Mouse (Mus musculus): ENCODE data around the gene Myrfl. TPM values are rescaled to one million over a fixed set of nuclear protein-coding genes. Genes with fewer than 3 reads are reported as not detected.
A peak's percentile ranks its signal among the peaks of the same experiment; 100 is the strongest.

Myrfl gene
- total RNA-seq (2021) = not detected in 2 replicates
- long read RNA-seq, experiment 1 = 0 reads
- long read RNA-seq, experiment 2, partial matches to known transcripts = 1 of 1 reads
- long read RNA-seq, experiment 2, other reads (novel, unspliced or antisense) = 0 of 1 reads

GRCm38 (mm10) chr10:116896336-116897177, at the start of gene Myrfl:
Gene Myrfl, minus strand, starts transcription at chr10:116896919.
- no peak for DNase-seq

DNA sequence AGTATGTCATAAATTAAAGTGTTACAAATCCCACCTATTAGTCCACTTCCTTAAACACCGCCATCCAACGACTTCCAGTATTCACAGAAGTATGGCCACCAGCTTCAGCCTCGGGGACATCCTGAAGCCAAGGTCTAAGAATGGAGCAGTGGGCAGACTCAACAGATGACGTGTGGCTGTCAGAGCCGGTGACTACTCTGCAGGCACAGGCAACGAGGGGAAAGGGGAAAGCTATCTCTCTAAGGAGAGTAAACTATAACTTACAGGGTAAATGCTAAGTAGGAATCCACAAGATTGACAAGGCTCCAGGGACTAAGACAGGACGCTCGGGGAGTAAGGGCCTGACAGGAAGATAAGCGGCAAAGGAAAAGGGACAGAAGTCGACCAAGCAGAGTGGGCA, 48.2 kb upstream of the Myrfl start:
- DNase-seq = peak; percentile 42

- no peak for DNase-seq
Measured at GRCm38 (mm10) chr10:116944144-116944543, 47.4 kb upstream of the Myrfl start.

GRCm38 (mm10) chr10:116943025-116943424, 46.3 kb upstream of the Myrfl start:
- peak; percentile 47 for DNase-seq

DNA sequence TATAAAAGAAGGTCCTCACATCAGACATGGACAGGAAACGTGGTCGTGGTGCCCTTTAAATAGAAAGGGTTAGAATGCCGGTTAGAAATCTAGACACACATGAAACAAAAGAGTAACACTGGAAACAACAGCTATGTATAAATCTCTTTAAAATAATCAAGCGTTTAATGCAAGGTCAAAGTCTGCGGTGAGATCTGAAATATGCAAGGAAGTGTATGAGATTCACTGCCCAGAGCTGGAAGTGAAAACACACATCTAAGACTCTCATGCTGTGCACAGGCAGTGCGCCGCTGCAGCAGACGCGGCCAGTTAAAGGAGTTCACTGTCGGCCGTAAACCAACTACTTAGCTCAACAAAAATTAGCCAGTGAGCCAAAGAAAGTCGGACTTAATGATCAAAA, 38.3 kb upstream of the Myrfl start:
- DNase-seq = no peak

DNA sequence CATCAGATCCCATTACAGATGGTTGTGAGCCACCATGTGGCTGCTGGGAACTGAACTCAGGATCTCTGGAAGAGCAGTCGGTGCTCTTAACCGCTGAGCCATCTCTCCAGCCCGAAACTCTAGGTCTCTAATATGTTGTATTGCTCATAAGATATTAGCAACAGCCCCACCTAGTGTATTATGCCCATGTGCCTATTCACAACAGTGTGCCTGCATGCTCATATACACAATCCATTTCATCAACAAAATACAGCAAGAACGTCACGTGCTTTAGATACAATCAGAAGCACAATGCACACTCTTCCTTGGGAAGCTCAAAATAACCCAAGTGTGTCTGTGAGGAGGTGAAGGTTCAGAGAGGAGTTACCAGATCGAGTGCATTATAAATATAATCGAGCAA, 37.1 kb upstream of the Myrfl start:
- DNase-seq = no peak

DNA sequence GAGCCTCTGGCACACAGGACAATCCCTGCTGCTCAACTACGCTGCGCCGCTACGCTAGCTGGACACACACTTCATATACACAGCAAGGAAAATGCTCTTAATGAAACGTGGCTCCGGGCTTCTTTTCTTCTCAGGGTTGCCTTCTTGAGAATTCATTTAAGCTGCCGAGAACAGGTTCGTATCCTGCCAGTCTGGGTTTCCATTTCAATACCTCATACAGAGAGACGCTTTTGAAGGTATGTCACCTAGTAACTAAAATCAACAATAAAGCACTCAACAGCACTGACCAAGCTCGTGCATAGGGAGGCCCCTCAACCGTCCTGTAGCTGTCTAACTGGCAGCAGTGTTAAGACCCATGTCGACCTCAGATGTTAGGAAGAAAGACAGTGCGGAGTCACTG, 35.7 kb upstream of the Myrfl start:
- no peak for DNase-seq

GRCm38 (mm10) chr10:116931497-116932179, 34.9 kb upstream of the Myrfl start:
- no peak for DNase-seq

DNA sequence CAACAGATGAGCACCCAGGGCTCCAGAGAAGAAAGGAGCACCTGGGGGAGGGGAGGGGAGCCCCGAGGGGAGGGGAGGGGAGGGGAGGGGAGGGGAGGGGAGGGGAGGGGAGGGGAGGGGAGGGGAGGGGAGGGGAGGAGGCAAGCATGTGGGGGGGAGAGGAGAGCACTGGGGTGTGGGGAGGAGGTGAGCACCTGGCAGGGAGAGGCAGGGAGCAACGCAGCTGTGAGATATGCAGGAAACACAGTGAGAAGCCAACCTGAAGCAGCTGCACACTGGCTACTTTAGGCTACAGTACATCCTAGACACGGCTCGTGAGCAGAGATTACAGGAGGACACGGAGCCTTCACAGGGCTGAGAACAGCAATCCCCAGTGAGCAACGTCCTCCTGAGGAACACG, 34.2 kb upstream of the Myrfl start:
- DNase-seq = no peak

DNA sequence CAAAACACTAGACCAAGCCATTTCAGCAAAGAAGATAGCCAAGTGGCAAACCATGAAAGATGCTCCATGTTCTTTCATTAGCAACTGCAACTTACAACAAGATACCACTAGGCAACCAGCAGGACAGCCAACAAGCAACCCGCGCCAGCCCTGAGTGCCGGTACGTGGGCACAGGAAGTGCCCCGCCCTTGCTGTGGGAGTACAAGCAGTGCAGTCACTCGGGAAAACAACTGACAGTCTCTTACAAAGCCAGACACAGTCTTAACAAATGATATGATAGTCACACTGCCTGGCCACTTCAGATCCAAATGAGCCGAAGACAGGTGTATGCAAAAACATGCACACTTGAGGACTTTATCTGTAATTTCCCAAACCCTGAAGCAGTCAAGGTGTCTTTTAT, 33.8 kb upstream of the Myrfl start:
- DNase-seq = peak; percentile 39

DNA sequence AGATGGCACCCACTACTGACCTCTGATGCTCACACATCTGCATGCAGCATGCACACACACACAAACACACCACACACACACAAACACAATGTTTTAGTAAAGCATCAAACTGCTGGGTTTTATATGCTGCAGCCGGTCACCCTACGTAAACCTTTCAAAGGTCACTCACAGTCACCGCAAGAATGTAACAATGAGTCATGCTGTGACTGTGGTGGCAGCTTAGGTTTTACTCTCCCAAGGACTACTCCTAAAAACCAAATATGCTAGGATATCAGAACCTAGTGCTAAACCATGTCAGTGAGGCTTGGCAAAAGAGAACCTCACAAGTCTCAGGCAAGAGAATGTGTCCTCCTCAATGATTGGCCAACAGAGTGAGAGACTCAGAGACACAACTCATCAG, 32.1 kb upstream of the Myrfl start:
- DNase-seq = no peak

DNA sequence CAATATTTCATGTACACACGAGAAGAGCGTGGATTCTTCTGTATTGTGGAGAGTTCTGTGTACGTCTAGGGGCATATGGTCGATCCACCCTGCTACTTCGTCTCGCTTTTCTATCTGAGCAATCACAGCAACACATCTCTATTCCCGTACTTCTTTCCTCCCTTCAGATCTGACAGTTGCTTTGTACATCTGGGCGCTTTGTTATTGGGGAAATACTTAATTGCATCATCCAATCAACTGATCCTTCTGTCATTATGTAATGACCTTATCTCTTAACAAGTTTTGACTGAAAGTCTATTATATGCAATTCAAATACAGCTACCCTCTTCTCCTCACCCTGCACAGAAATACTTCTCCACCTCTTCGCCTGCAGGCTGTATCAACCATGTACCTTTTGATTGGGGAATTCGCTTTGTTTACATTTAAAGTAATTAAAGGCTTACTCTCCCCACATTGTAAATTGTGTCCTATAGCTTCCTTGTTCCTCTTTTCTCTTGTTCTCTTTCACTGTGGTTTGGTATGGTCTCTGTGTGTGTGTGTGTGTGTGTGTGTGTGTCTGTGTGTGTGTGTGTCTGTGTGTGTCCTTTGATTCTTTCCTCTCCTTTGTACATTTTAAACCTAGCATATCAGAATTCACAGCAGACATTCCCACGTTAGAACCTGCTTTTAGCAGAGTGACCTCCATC, 29.9 kb upstream of the Myrfl start:
- DNase-seq = no peak

DNA sequence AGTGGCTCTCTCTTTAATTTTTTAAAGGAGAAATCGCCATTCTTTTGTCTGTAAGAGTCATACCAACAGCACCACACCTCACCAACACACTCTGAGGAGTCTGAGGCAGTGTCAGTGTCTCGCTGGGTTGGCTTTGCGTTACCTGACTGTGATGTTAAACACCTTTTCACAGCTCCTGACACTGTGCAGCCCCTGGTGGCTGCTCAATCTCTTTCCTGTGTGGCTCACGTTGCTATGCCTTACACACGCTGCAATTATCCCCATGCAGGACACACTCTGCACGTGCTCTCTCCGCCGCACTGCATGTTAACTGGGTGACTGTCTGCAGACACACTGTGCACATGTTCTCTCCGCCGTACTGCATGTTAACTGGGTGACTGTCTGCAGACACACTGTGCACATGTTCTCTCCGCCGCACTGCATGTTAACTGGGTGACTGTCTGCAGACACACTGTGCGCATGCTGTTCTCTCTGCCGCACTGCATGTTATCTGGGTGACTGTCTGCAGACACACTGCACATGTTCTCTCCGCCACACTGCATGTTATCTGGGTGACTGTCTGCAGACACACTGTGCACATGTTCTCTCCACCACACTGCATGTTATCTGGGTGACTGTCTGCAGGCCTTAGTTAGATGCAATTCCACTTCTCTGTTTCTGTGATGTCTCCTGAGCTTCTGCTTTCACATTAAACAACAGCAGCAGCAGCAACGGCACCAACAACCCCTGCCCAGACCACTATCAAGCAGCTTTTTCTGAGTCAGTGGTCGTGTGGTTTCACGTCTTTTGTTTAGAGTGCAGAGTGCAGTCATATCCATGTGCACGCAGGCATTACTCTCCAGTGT, 27.2 kb upstream of the Myrfl start:
- no peak for DNase-seq

GRCm38 (mm10) chr10:116922161-116922560, 25.4 kb upstream of the Myrfl start:
- DNase-seq = no peak

DNA sequence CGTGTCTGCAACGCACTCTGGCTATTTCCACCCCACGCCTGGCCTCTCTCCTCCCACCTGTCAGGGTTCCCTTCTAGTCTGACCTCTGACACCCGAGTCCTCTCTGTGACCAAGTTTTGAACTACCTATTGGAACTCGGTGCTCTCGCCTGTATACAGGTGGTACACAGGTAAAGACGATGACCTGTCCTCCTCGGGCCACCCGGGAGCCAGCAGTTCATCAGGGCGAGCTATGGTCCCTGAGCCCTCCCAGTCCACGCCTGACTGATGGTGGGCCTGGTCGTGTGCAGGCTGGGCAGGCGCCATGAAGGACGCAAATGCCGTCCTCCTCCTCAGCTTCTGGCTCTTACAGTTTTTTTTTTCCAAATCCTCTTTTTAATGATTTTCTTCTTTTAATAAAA, 24.7 kb upstream of the Myrfl start:
- DNase-seq = no peak

- no peak for DNase-seq
Measured at GRCm38 (mm10) chr10:116920641-116921040, 23.9 kb upstream of the Myrfl start.

DNA sequence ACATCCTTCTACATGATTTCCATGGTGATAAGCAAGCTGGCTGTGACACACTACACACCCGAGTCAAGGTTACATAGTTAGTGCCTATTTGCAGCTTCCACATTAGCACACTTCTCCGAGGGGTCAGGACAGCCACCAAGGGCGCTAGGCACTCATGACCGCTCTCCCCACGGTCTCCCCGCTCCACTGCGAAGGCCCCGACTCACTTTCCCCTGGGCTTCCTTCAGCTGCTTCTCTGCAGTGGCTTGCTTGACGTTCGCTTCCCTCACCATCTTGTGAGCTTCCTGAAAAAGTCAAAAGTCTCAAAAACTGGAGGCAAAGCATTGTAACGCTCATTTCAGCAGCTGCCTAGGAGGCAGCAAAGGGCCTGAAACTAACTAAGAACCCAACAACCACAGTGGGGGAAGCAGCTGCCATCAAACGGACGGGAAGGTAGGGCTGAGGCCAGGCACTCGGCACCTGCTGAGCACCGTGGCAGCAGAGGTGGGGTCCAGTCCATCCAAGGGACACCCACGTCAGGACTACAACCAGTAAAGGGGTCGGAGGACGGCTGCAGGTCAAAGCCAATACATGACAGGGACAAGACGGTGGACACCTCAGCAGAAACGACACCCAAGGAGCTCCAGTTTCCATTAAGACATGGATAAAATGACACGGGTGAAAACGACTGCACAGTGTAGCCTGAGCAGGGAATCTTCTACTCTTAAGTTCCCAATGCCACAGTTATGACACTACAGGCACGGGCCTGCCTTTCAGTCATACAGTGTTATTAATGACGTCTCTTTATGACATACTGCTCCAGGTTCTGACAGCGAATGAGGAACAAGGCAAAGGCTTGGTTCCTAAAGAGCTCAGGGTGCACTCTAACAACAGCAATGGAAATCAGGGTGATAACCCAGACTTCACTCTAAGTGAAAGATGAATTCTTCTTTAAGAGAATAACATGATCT, 22.9 kb upstream of the Myrfl start:
- DNase-seq = no peak

GRCm38 (mm10) chr10:116916581-116916980, 19.9 kb upstream of the Myrfl start:
- DNase-seq = no peak

- no peak for DNase-seq
Measured at GRCm38 (mm10) chr10:116915286-116915685, 18.6 kb upstream of the Myrfl start.

- DNase-seq = peak; percentile 81
Measured at GRCm38 (mm10) chr10:116914586-116914985, 17.9 kb upstream of the Myrfl start.

Data from adrenal gland, postnatal 14 days (tissue).